Mouse (Mus musculus): Measurements from ENCODE around the gene Nemp1. TPM values are rescaled to one million over a fixed set of nuclear protein-coding genes. Genes with fewer than 3 reads are reported as not detected.

Nemp1 gene
- polyA plus RNA-seq, 1 experiment from 2014 or later: 10.9 TPM

GRCm38 (mm10) chr10:127668093-127669050 lies 1.7 kb downstream of the Nemp1 start, which contains the start of gene Nab2:
Nab2 (minus strand) TSS chr10:127668568.
- no peaks in the 10 kb centered on the region for H3K27me3 ChIP-seq
- peak within 1 kb of the TSS; percentile 84 for H3K9ac ChIP-seq
- H3K4me1 ChIP-seq: peaks cover 58% of the 10 kb centered on the region
- peak within 1 kb of the TSS; percentile 84 for H3K4me3 ChIP-seq (replicated peaks)
- H3K36me3 ChIP-seq: peaks cover 15% of the 10 kb centered on the region
- H3K27ac ChIP-seq: peak within 1 kb of the TSS; percentile 99
- ATAC-seq (replicated peaks; ENCODE audit: low FRiP score): peak; percentile 31
- 1% methylated on average over 40 of the region's 40 CpGs for WGBS
- H3K9me3 ChIP-seq (replicated peaks): no peaks in the 10 kb centered on the region
- peak within 1 kb of the TSS; percentile 80 for H3K4me2 ChIP-seq

GRCm38 (mm10) chr10:127669170-127669569 lies 2.5 kb downstream of the Nemp1 start:
- Histone ChIP-seq H3K9me3 (replicated peaks) (no peaks in the 10 kb centered on the region), H3K9ac (peak overlapping the region; percentile 51; the same call in 1 of the 2 replicates), H3K4me2 (peak overlapping the region; percentile 80), H3K4me1 (peaks cover 50% of the 10 kb centered on the region), H3K4me3 (replicated peaks) (peak overlapping the region; percentile 84), H3K27ac (peak overlapping the region; percentile 99), H3K27me3 (no peaks in the 10 kb centered on the region), H3K36me3 (peaks cover 7% of the 10 kb centered on the region)
- WGBS: 18% methylated on average over 7 of the region's 7 CpGs
- no peak for ATAC-seq (replicated peaks; ENCODE audit: low FRiP score)

DNA sequence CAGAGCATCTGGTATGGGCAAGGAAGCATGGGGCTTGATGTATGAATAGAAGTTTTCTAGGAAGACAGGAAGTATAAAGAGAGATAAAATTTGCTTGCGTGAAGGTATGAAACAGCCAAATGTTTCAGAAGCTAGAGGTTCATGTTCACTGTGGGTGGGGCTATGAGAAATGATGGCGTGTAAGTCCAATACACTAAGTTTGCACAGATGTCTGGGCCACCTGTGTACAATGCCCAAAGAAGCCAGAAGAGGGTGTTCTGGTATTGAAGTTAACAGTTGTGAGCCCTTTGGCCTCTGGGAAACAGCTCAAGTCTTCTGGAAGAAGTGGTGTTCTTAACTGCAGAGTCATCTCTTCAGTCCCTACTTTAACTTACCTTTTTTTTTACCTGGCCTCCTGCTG lies 3.5 kb downstream of the Nemp1 start:
- H3K36me3 ChIP-seq: no peaks in the 10 kb centered on the region
- peaks cover 41% of the 10 kb centered on the region for H3K4me1 ChIP-seq
- WGBS: 96% methylated on average over 2 of the region's 2 CpGs
- ATAC-seq (replicated peaks; ENCODE audit: low FRiP score): no peak
- no peak overlapping the region for H3K9ac ChIP-seq
- peak overlapping the region; percentile 99; the same call in 1 of the 2 replicates for H3K27ac ChIP-seq
- no peaks in the 10 kb centered on the region for H3K27me3 ChIP-seq
- H3K4me2 ChIP-seq: no peak overlapping the region
- H3K9me3 ChIP-seq (replicated peaks): no peaks in the 10 kb centered on the region
- H3K4me3 ChIP-seq (replicated peaks): no peak overlapping the region

- no peak overlapping the region for H3K4me2 ChIP-seq
- H3K9ac ChIP-seq: no peak overlapping the region
- no peak overlapping the region for H3K27ac ChIP-seq
- H3K4me3 ChIP-seq (replicated peaks): no peak overlapping the region
- no peaks in the 10 kb centered on the region for H3K36me3 ChIP-seq
- WGBS: 41% methylated on average over 2 of the region's 2 CpGs
- H3K9me3 ChIP-seq (replicated peaks): no peaks in the 10 kb centered on the region
- H3K27me3 ChIP-seq: no peaks in the 10 kb centered on the region
- H3K4me1 ChIP-seq: peaks cover 39% of the 10 kb centered on the region
- ATAC-seq (replicated peaks; ENCODE audit: low FRiP score): no peak
Measured at GRCm38 (mm10) chr10:127671276-127671675, 4.6 kb downstream of the Nemp1 start.

- no peak for ATAC-seq (replicated peaks; ENCODE audit: low FRiP score)
- H3K4me2 ChIP-seq: no peak overlapping the region
- no peak overlapping the region for H3K9ac ChIP-seq
- no peaks in the 10 kb centered on the region for H3K9me3 ChIP-seq (replicated peaks)
- WGBS: 88% methylated on average over 6 of the region's 6 CpGs
- H3K4me1 ChIP-seq: peaks cover 30% of the 10 kb centered on the region
- H3K27ac ChIP-seq: no peak overlapping the region
- no peaks in the 10 kb centered on the region for H3K36me3 ChIP-seq
- no peak overlapping the region for H3K4me3 ChIP-seq (replicated peaks)
- H3K27me3 ChIP-seq: no peaks in the 10 kb centered on the region
Measured at GRCm38 (mm10) chr10:127674046-127674655, 7.5 kb downstream of the Nemp1 start.

- WGBS: 85% methylated on average over 8 of the region's 8 CpGs
- Histone ChIP-seq H3K4me3 (replicated peaks) (no peak overlapping the region), H3K27me3 (no peaks in the 10 kb centered on the region), H3K4me1 (peaks cover 23% of the 10 kb centered on the region), H3K9me3 (replicated peaks) (no peaks in the 10 kb centered on the region), H3K27ac (peak overlapping the region; percentile 71; the same call in 1 of the 2 replicates), H3K9ac (no peak overlapping the region), H3K36me3 (no peaks in the 10 kb centered on the region), H3K4me2 (no peak overlapping the region)
- ATAC-seq (replicated peaks; ENCODE audit: low FRiP score): no peak
Measured at GRCm38 (mm10) chr10:127674794-127675522, 8.3 kb downstream of the Nemp1 start.

DNA sequence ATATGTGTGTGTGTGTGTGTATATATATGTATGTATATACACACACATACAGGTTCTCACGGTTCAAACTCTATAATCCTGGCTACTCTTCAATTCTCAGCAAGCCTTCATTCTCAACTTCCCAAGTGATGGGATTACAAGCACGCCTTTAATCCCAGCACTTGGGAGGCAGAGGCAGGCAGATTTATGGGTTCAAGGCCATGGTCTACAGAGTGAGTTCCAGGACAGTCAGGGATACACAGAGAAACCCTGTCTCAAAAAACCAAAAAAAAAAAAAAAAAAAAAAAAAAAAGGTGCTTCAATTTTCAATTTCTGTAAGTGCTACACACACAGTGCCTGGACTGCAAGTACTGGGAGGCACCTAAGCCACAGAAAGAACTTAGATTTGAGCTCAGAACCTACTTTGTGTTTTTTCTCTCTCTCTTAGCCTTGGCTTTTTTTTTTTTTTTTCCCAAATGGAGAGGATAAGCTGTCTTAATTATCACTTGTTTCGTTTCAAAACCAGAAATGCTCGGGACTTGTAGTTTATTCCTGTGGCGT lies 9.2 kb downstream of the Nemp1 start:
- Histone ChIP-seq H3K4me2 (peak overlapping the region; percentile 93), H3K36me3 (no peaks in the 10 kb centered on the region), H3K9ac (no peak overlapping the region), H3K27me3 (no peaks in the 10 kb centered on the region), H3K4me3 (replicated peaks) (peak overlapping the region; percentile 87), H3K9me3 (replicated peaks) (no peaks in the 10 kb centered on the region), H3K27ac (peak overlapping the region; percentile 57), H3K4me1 (peaks cover 23% of the 10 kb centered on the region)
- WGBS: 48% methylated on average over 5 of the region's 5 CpGs
- ATAC-seq (replicated peaks; ENCODE audit: low FRiP score): no peak

DNA sequence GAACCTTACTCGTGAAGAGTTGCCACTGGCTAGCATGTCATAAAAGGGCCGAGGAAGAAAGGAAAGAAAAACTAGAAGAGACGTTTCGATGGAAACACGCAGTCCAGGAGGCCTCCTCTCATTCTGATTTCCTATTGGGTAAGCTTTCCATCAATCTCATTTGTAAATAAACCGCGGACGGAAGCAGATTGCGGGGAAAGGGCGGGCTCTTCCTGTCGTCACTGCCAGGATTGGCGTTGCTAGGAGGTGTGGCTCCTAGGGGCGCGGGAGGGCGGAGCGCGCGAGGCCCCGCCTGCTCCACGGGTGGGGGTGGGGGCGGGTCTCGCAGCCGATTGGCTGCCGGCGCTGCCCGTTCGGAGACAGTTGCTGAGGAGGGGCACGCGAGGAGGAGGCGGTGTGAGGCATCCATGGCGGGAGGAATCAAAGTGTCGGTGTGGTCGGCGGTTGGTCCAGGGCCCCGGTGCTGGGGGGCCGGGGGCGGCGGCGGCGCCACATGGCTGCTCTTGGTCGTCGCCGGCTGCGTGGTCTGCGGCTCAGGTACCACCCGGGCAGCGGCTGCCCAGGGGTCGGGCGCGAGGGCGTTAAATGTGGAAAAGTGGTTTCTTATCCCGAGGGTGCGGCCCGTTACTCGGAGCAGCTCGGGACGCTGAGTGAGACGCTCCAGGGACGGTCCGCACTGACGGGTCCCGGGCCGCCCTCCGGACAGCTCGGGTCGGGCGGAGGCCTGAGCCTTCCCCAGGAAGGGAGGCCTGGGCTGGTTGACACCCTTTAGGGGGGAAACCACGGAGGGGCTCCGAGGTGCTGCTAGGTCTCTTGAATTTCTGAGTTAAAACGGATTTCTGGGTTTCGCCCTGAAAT lies 10.2 kb downstream of the Nemp1 start:
- WGBS: under 1% methylated on average over 71 of the region's 71 CpGs
- Histone ChIP-seq H3K9ac (peak overlapping the region; percentile 73), H3K27me3 (no peaks in the 10 kb centered on the region), H3K4me1 (peaks cover 23% of the 10 kb centered on the region), H3K4me2 (peak overlapping the region; percentile 93), H3K27ac (peak overlapping the region; percentile 77), H3K9me3 (replicated peaks) (no peaks in the 10 kb centered on the region), H3K4me3 (replicated peaks) (peak overlapping the region; percentile 87), H3K36me3 (no peaks in the 10 kb centered on the region)
- ATAC-seq (replicated peaks; ENCODE audit: low FRiP score): peak; percentile 97

GRCm38 (mm10) chr10:127677591-127678336 lies 11.1 kb downstream of the Nemp1 start:
- Histone ChIP-seq H3K4me2 (peak overlapping the region; percentile 93), H3K4me3 (replicated peaks) (peak overlapping the region; percentile 87), H3K27ac (peak overlapping the region; percentile 77), H3K4me1 (peaks cover 23% of the 10 kb centered on the region), H3K36me3 (no peaks in the 10 kb centered on the region), H3K9me3 (replicated peaks) (no peaks in the 10 kb centered on the region), H3K27me3 (no peaks in the 10 kb centered on the region), H3K9ac (peak overlapping the region; percentile 73)
- ATAC-seq (replicated peaks; ENCODE audit: low FRiP score): 0 out of 2 replicates have a peak, but pooled peaks have one; percentile 15
- WGBS: 10% methylated on average over 14 of the region's 14 CpGs

- Histone ChIP-seq H3K9me3 (replicated peaks) (no peaks in the 10 kb centered on the region), H3K9ac (no peak overlapping the region), H3K27me3 (no peaks in the 10 kb centered on the region), H3K27ac (no peak overlapping the region), H3K36me3 (no peaks in the 10 kb centered on the region), H3K4me3 (replicated peaks) (no peak overlapping the region), H3K4me1 (peaks cover 23% of the 10 kb centered on the region), H3K4me2 (no peak overlapping the region)
- ATAC-seq (replicated peaks; ENCODE audit: low FRiP score): no peak
- WGBS: 97% methylated on average over 1 of the region's 1 CpGs
Measured at GRCm38 (mm10) chr10:127679208-127679607, 12.5 kb downstream of the Nemp1 start.
